Mouse (Mus musculus) limb, embryonic 13.5 days (tissue): ENCODE results near the gene Slc6a16. TPM values are rescaled to one million over a fixed set of nuclear protein-coding genes. Genes with fewer than 3 reads are reported as not detected.
A peak's percentile ranks its signal among the peaks of the same experiment; 100 is the strongest.

Experiments used
- ATAC-seq: fragments of 200-750 bp; cut with Nextera tagmentation; 2 replicates; pipeline ENCODE4 v1.8.0; 2017; ENCODE audit warnings: low read depth, moderate number of reproducible peaks, moderate TSS enrichment; ENCODE audit not compliant: low FRiP score
- H3K27ac ChIP-seq: fragments of 300-500 bp; sonication (generic); 2 replicates; pipeline ENCODE4 v1.5.1; 2015; ENCODE audit warnings: inconsistent platforms, mild to moderate bottlenecking, moderate library complexity
- H3K27me3 ChIP-seq: fragments of 300-500 bp; sonication (generic); 2 replicates; pipeline ENCODE4 v1.6.1; 2015; ENCODE audit warnings: mild to moderate bottlenecking, inconsistent platforms
- H3K36me3 ChIP-seq: fragments of 300-500 bp; sonication (generic); 2 replicates; pipeline ENCODE4 v1.6.1; 2015; ENCODE audit warnings: inconsistent platforms, mild to moderate bottlenecking, moderate library complexity
- H3K4me1 ChIP-seq: fragments of 300-500 bp; sonication (generic); 2 replicates; pipeline ENCODE4 v1.6.1; 2015; ENCODE audit warnings: inconsistent platforms
- H3K4me2 ChIP-seq: fragments of 300-500 bp; sonication (generic); replicated peaks from 2 replicates; pipeline ENCODE4 v1.6.1; 2015; ENCODE audit warnings: inconsistent platforms, mild to moderate bottlenecking, moderate library complexity
- H3K4me3 ChIP-seq: fragments of 300-500 bp; sonication (generic); 2 replicates; pipeline ENCODE4 v1.5.1; 2015; ENCODE audit warnings: moderate library complexity, mild to moderate bottlenecking, inconsistent platforms
- H3K9ac ChIP-seq: fragments of 300-500 bp; sonication (generic); 2 replicates; pipeline ENCODE4 v1.6.1; 2015; ENCODE audit warnings: mild to moderate bottlenecking, inconsistent platforms
- H3K9me3 ChIP-seq: fragments of 300-500 bp; sonication (generic); 2 replicates; pipeline ENCODE4 v1.6.1; 2016; ENCODE audit warnings: inconsistent platforms
- WGBS: fragments of 180-500 bp; shearing (Covaris S2); methylation state at CpG from one replicate; pipeline ENCODE4 v1.1.7; 2015; 5-methylcytosine and 5-hydroxymethylcytosine counted together
- polyA plus RNA-seq: library from polyadenylated mRNA; unstranded; fragments of >200 nt; fragmentation: Nextera tagmentation; extraction: Ambion mirVana; gene quantifications from 2 replicates; pipeline ENCODE4 v1.2.1, GENCODE M21; 2015

Slc6a16 gene
- polyA plus RNA-seq, 1 experiment from 2014 or later: 0.28 TPM

- no peak overlapping the region for H3K9ac ChIP-seq
- no peak overlapping the region for H3K4me3 ChIP-seq
- no peak overlapping the region for H3K27ac ChIP-seq
- H3K36me3 ChIP-seq: peaks cover 91% of the 10 kb centered on the region
- no peaks in the 10 kb centered on the region for H3K27me3 ChIP-seq
- 91% methylated on average over 5 of the region's 5 CpGs for WGBS
- H3K4me1 ChIP-seq: no peaks in the 10 kb centered on the region
- H3K9me3 ChIP-seq: no peaks in the 10 kb centered on the region
- ATAC-seq: no peak
- no peak overlapping the region for H3K4me2 ChIP-seq
These were observed 14.5 kb upstream of the Slc6a16 start for GRCm38 (mm10) chr7:45226421-45226820.

- Histone ChIP-seq H3K27ac (no peak overlapping the region), H3K4me3 (no peak overlapping the region), H3K4me1 (peaks cover 11% of the 10 kb centered on the region), H3K4me2 (no peak overlapping the region), H3K9ac (no peak overlapping the region), H3K9me3 (no peaks in the 10 kb centered on the region), H3K27me3 (no peaks in the 10 kb centered on the region), H3K36me3 (peaks cover 91% of the 10 kb centered on the region)
- no peak for ATAC-seq
- 95% methylated on average over 18 of the region's 18 CpGs for WGBS
These were observed 12.3 kb upstream of the Slc6a16 start for GRCm38 (mm10) chr7:45228548-45228947.

GRCm38 (mm10) chr7:45229046-45229445 is 11.8 kb upstream of the Slc6a16 start:
- 94% methylated on average over 8 of the region's 8 CpGs for WGBS
- H3K27ac ChIP-seq: no peak overlapping the region
- no peak overlapping the region for H3K4me2 ChIP-seq
- peaks cover 16% of the 10 kb centered on the region for H3K4me1 ChIP-seq
- H3K9ac ChIP-seq: no peak overlapping the region
- no peak for ATAC-seq
- H3K9me3 ChIP-seq: no peaks in the 10 kb centered on the region
- H3K36me3 ChIP-seq: peaks cover 91% of the 10 kb centered on the region
- no peaks in the 10 kb centered on the region for H3K27me3 ChIP-seq
- H3K4me3 ChIP-seq: no peak overlapping the region

GRCm38 (mm10) chr7:45229459-45230203 is 11.3 kb upstream of the Slc6a16 start:
- no peak for ATAC-seq
- H3K27me3 ChIP-seq: no peaks in the 10 kb centered on the region
- H3K27ac ChIP-seq: no peak overlapping the region
- peaks cover 22% of the 10 kb centered on the region for H3K4me1 ChIP-seq
- no peak overlapping the region for H3K9ac ChIP-seq
- H3K4me2 ChIP-seq: no peak overlapping the region
- peaks cover 89% of the 10 kb centered on the region for H3K36me3 ChIP-seq
- no peaks in the 10 kb centered on the region for H3K9me3 ChIP-seq
- H3K4me3 ChIP-seq: no peak overlapping the region
- 90% methylated on average over 7 of the region's 7 CpGs for WGBS

- H3K4me1 ChIP-seq: peaks cover 36% of the 10 kb centered on the region
- peaks cover 73% of the 10 kb centered on the region for H3K36me3 ChIP-seq
- WGBS: 88% methylated on average over 12 of the region's 12 CpGs
These were observed 9.7 kb upstream of the Slc6a16 start for GRCm38 (mm10) chr7:45231192-45231591.

GRCm38 (mm10) chr7:45231941-45232340 is 8.9 kb upstream of the Slc6a16 start:
- H3K9me3 ChIP-seq: no peaks in the 10 kb centered on the region
- H3K27ac ChIP-seq: no peak overlapping the region
- no peak for ATAC-seq
- peaks cover 36% of the 10 kb centered on the region for H3K4me1 ChIP-seq
- H3K27me3 ChIP-seq: 0 out of 2 replicates have a peak, but pooled peaks cover 3% of the 10 kb centered on the region
- 0 out of 2 replicates have a peak overlapping the region, but pooled peaks have one; percentile 4 for H3K9ac ChIP-seq
- H3K36me3 ChIP-seq: peaks cover 66% of the 10 kb centered on the region
- no peak overlapping the region for H3K4me3 ChIP-seq
- 84% methylated on average over 11 of the region's 11 CpGs for WGBS
- no peak overlapping the region for H3K4me2 ChIP-seq

More at GRCm38 (mm10) chr7:45231192-45231591, 9.7 kb upstream of the Slc6a16 start:
- Histone ChIP-seq H3K27me3 (no peaks in the 10 kb centered on the region), H3K9ac (no peak overlapping the region; the same call in 1 of the 2 replicates), H3K4me2 (no peak overlapping the region), H3K9me3 (no peaks in the 10 kb centered on the region), H3K4me3 (no peak overlapping the region), H3K27ac (no peak overlapping the region)
- no peak for ATAC-seq

GRCm38 (mm10) chr7:45232716-45233465 is 8.0 kb upstream of the Slc6a16 start:
- no peak for ATAC-seq
- Histone ChIP-seq H3K36me3 (peaks cover 57% of the 10 kb centered on the region), H3K4me3 (no peak overlapping the region), H3K4me2 (no peak overlapping the region), H3K27ac (no peak overlapping the region), H3K27me3 (peaks cover 4% of the 10 kb centered on the region; the same call in 1 of the 2 replicates), H3K4me1 (peaks cover 36% of the 10 kb centered on the region), H3K9me3 (no peaks in the 10 kb centered on the region), H3K9ac (0 out of 2 replicates have a peak overlapping the region, but pooled peaks have one; percentile 4)
- 57% methylated on average over 13 of the region's 13 CpGs for WGBS

GRCm38 (mm10) chr7:45233580-45234332 is 7.1 kb upstream of the Slc6a16 start:
- ATAC-seq: 0 out of 2 replicates have a peak, but pooled peaks have one; percentile 0
- Histone ChIP-seq H3K27me3 (peaks cover 12% of the 10 kb centered on the region), H3K4me1 (peaks cover 36% of the 10 kb centered on the region), H3K27ac (peak overlapping the region; percentile 48), H3K4me2 (peak overlapping the region; percentile 60), H3K4me3 (peak overlapping the region; percentile 4; the same call in 1 of the 2 replicates), H3K36me3 (peaks cover 49% of the 10 kb centered on the region), H3K9me3 (no peaks in the 10 kb centered on the region), H3K9ac (peak overlapping the region; percentile 50; the same call in 1 of the 2 replicates)
- WGBS: 28% methylated on average over 20 of the region's 20 CpGs

GRCm38 (mm10) chr7:45234333-45234841 is 6.5 kb upstream of the Slc6a16 start:
- peaks cover 42% of the 10 kb centered on the region for H3K36me3 ChIP-seq
- H3K4me2 ChIP-seq: peak overlapping the region; percentile 60
- H3K27ac ChIP-seq: peak overlapping the region; percentile 48
- peak overlapping the region; percentile 56; the same call in 1 of the 2 replicates for H3K9ac ChIP-seq
- no peaks in the 10 kb centered on the region for H3K9me3 ChIP-seq
- peaks cover 19% of the 10 kb centered on the region for H3K27me3 ChIP-seq
- peak overlapping the region; percentile 31 for H3K4me3 ChIP-seq
- 9% methylated on average over 29 of the region's 29 CpGs for WGBS
- peak; percentile 5; the same call in 1 of the 2 replicates for ATAC-seq
- peaks cover 36% of the 10 kb centered on the region for H3K4me1 ChIP-seq

- WGBS: 4% methylated on average over 21 of the region's 21 CpGs
- peak; percentile 88 for ATAC-seq
- Histone ChIP-seq H3K4me2 (peak overlapping the region; percentile 60), H3K4me1 (peaks cover 36% of the 10 kb centered on the region), H3K4me3 (peak overlapping the region; percentile 31), H3K36me3 (peaks cover 37% of the 10 kb centered on the region), H3K27me3 (peaks cover 19% of the 10 kb centered on the region), H3K27ac (peak overlapping the region; percentile 58), H3K9ac (peak overlapping the region; percentile 56), H3K9me3 (no peaks in the 10 kb centered on the region)
These were observed 5.8 kb upstream of the Slc6a16 start for GRCm38 (mm10) chr7:45234922-45235571.

- peak overlapping the region; percentile 60 for H3K4me2 ChIP-seq
- H3K4me1 ChIP-seq: peaks cover 40% of the 10 kb centered on the region
- H3K4me3 ChIP-seq: peak overlapping the region; percentile 31
- peaks cover 37% of the 10 kb centered on the region for H3K36me3 ChIP-seq
- H3K27ac ChIP-seq: peak overlapping the region; percentile 58
- no peak; the same call in 1 of the 2 replicates for ATAC-seq
- peak overlapping the region; percentile 56 for H3K9ac ChIP-seq
- H3K27me3 ChIP-seq: peaks cover 22% of the 10 kb centered on the region
- 31% methylated on average over 17 of the region's 17 CpGs for WGBS
- H3K9me3 ChIP-seq: no peaks in the 10 kb centered on the region
These were observed 5.2 kb upstream of the Slc6a16 start for GRCm38 (mm10) chr7:45235656-45236180.
